Comparison of ENCODE assay signal across 25 mouse cellular contexts in genomic region chr8:22403235-22403634, GRCm38 (mm10). TPM values are rescaled to one million over a fixed set of nuclear protein-coding genes. Genes with fewer than 3 reads are reported as not detected.
A peak's percentile ranks its signal among the peaks of the same experiment; 100 is the strongest.
DNase-seq lines count a peak whose midpoint lies in the region; ATAC-seq and TF ChIP-seq lines count a peak whose summit lies in the region.
"Had no signal": no experiment of that assay in that cellular context is flagged by ENCODE, and none has a peak within 500 bp of the region (broad histone marks: within the 10 kb centered on the region; RNA-seq: fewer than 3 reads in every experiment).

No protein-coding gene starts in this region.

- in situ Hi-C loops in CH12.LX (cut with MboI; ENCODE audit: low pct_ligation_motif_present, low pct_unique_long_range_greater_than_20kb, low sequenced_read_pairs), result no loop called here

- no peak for TF ChIP-seq EP300 in heart, postnatal 0 days (IDR thresholded peaks at IDR 0.05; ENCODE audit: low read depth)
- TF ChIP-seq EP300 in CH12.LX (IDR thresholded peaks at IDR 0.05; ENCODE audit: low read length), result no peak

- ATAC-seq in heart, postnatal 0 days (ENCODE audit: insufficient read depth, low read depth), result no peak
- no peak for ATAC-seq in kidney, postnatal 0 days (replicated peaks; ENCODE audit: low FRiP score, low read depth)
- ATAC-seq in kidney, embryonic 16.5 days (ENCODE audit: low FRiP score, low TSS enrichment), result no peak
- ATAC-seq in frontal cortex, adult (ENCODE audit: low TSS enrichment), result no peak
- ATAC-seq: CD4-positive, CD25-positive, alpha-beta regulatory T cell, adult 4 months; forebrain, embryonic 13.5 days; forebrain, embryonic 16.5 days; Patski had no signal

- no peak overlapping the region for H3K27ac ChIP-seq in heart, postnatal 0 days (ENCODE audit: low read depth)
- no peak overlapping the region for H3K27ac ChIP-seq in kidney, postnatal 0 days
- no peak overlapping the region for H3K27ac ChIP-seq in kidney, embryonic 16.5 days (ENCODE audit: low read length)
- no peak overlapping the region for H3K27ac ChIP-seq in CH12.LX (ENCODE audit: insufficient read depth, low read depth)
- H3K27ac ChIP-seq: forebrain, embryonic 10.5 days; forebrain, embryonic 13.5 days; gastrocnemius, adult 2 months; heart, embryonic 15.5 days; hindbrain, embryonic 12.5 days; hindbrain, embryonic 15.5 days had no signal

- no peaks in the 10 kb centered on the region for H3K36me3 ChIP-seq in heart, postnatal 0 days (replicated peaks; ENCODE audit: control insufficient read depth, insufficient read depth, low read length)
- H3K36me3 ChIP-seq in kidney, postnatal 0 days (ENCODE audit: insufficient read depth, low read length), result no peaks in the 10 kb centered on the region
- H3K36me3 ChIP-seq in kidney, embryonic 16.5 days (ENCODE audit: insufficient read depth, low read length), result no peaks in the 10 kb centered on the region
- H3K36me3 ChIP-seq in CH12.LX (replicated peaks in 1 of 2; ENCODE audit: control insufficient read depth in 1 of 2, insufficient read depth in 1 of 2, low read length in 1 of 2), result peaks cover 0 to 13% of the 10 kb centered on the region in 2 experiments
- H3K36me3 ChIP-seq: forebrain, embryonic 10.5 days; heart, embryonic 12.5 days; heart, embryonic 15.5 days; hindbrain, embryonic 12.5 days; hindbrain, embryonic 15.5 days had no signal

- no peak overlapping the region for H3K9ac ChIP-seq in heart, postnatal 0 days (replicated peaks; ENCODE audit: low read depth, low read length)
- no peak overlapping the region for H3K9ac ChIP-seq in kidney, postnatal 0 days (ENCODE audit: low read depth, low read length)
- H3K9ac ChIP-seq in kidney, embryonic 16.5 days (replicated peaks; ENCODE audit: low read length), result no peak overlapping the region
- no peak overlapping the region for H3K9ac ChIP-seq in CH12.LX (ENCODE audit: insufficient read depth, low read depth)
- H3K9ac ChIP-seq: forebrain, embryonic 13.5 days; heart, embryonic 12.5 days; heart, embryonic 15.5 days; hindbrain, embryonic 12.5 days; hindbrain, embryonic 15.5 days had no signal

- no peak overlapping the region for H3K4me3 ChIP-seq in heart, postnatal 0 days (ENCODE audit: low read depth, low read length)
- H3K4me3 ChIP-seq in kidney, postnatal 0 days (replicated peaks; ENCODE audit: low read depth, low read length), result no peak overlapping the region
- no peak overlapping the region for H3K4me3 ChIP-seq in kidney, embryonic 16.5 days (ENCODE audit: low read length)
- H3K4me3 ChIP-seq in CH12.LX (replicated peaks in 1 of 3; ENCODE audit: low read depth in 2 of 3, low read length in 2 of 3, poor library complexity in 1 of 3), result no peak overlapping the region
- H3K4me3 ChIP-seq: forebrain, embryonic 10.5 days; forebrain, embryonic 13.5 days; gastrocnemius, adult 2 months; heart, embryonic 12.5 days; heart, embryonic 15.5 days; hindbrain, embryonic 12.5 days; hindbrain, embryonic 15.5 days had no signal

- 0 out of 2 replicates have a peak, but pooled peaks have one; percentile 1 for TF ChIP-seq CTCF in heart, postnatal 0 days (IDR thresholded peaks at IDR 0.05; ENCODE audit: low read depth)
- peak; percentile 29 for TF ChIP-seq CTCF in kidney, postnatal 0 days (IDR thresholded peaks at IDR 0.05; ENCODE audit: low read depth)
- peak in 1 of 2 experiments; percentile 36; a peak in 2 of 4 replicates for TF ChIP-seq CTCF in CH12.LX (conservative IDR thresholded peaks at IDR 0.05 in 1 of 2, IDR thresholded peaks at IDR 0.05 in 1 of 2; ENCODE audit: low read depth in 2 of 2, low read length in 2 of 2)

- peaks cover 6% of the 10 kb centered on the region; the same call in 1 of the 2 replicates for H3K4me1 ChIP-seq in heart, postnatal 0 days (ENCODE audit: control insufficient read depth, insufficient read depth)
- no peaks in the 10 kb centered on the region for H3K4me1 ChIP-seq in kidney, postnatal 0 days (replicated peaks; ENCODE audit: insufficient read depth, low read length)
- H3K4me1 ChIP-seq in kidney, embryonic 16.5 days (ENCODE audit: insufficient read depth, low read length), result peaks cover 5% of the 10 kb centered on the region; the same call in 1 of the 2 replicates
- peaks cover 0 to 11% of the 10 kb centered on the region in 2 experiments; a peak in 2 of 4 replicates for H3K4me1 ChIP-seq in CH12.LX (ENCODE audit: control insufficient read depth in 1 of 2, insufficient read depth in 2 of 2)
- H3K4me1 ChIP-seq: hindbrain, embryonic 15.5 days had no signal

- H3K4me2 ChIP-seq in heart, postnatal 0 days (ENCODE audit: low read depth, low read length), result no peak overlapping the region
- H3K4me2 ChIP-seq in kidney, postnatal 0 days (ENCODE audit: low read length), result no peak overlapping the region
- no peak overlapping the region for H3K4me2 ChIP-seq in kidney, embryonic 16.5 days (replicated peaks; ENCODE audit: low read depth, low read length)
- H3K4me2 ChIP-seq in CH12.LX (ENCODE audit: insufficient read depth, low read depth, poor library complexity, severe bottlenecking), result no peak overlapping the region
- H3K4me2 ChIP-seq: forebrain, embryonic 13.5 days; heart, embryonic 12.5 days; heart, embryonic 15.5 days; hindbrain, embryonic 12.5 days; hindbrain, embryonic 15.5 days had no signal

- peak; percentile 31 for TF ChIP-seq RAD21 in CH12.LX (IDR thresholded peaks at IDR 0.05; ENCODE audit: low read depth, low read length)

- WGBS in heart, postnatal 0 days, result 75% methylated on average over 2 of the region's 2 CpGs
- 89% methylated on average over 2 of the region's 2 CpGs for WGBS in kidney, postnatal 0 days
- WGBS in kidney, embryonic 16.5 days, result 80% methylated on average over 2 of the region's 2 CpGs

- no peaks in the 10 kb centered on the region for H3K9me3 ChIP-seq in heart, postnatal 0 days (replicated peaks; ENCODE audit: control insufficient read depth, low read length)
- H3K9me3 ChIP-seq in kidney, postnatal 0 days (replicated peaks; ENCODE audit: low read length), result no peaks in the 10 kb centered on the region
- no peaks in the 10 kb centered on the region for H3K9me3 ChIP-seq in kidney, embryonic 16.5 days (ENCODE audit: low read length)
- no peaks in the 10 kb centered on the region for H3K9me3 ChIP-seq in CH12.LX (replicated peaks; ENCODE audit: low read length)
- H3K9me3 ChIP-seq: forebrain, embryonic 10.5 days; forebrain, embryonic 13.5 days; heart, embryonic 12.5 days; heart, embryonic 15.5 days; hindbrain, embryonic 12.5 days; hindbrain, embryonic 15.5 days had no signal

- no peaks in the 10 kb centered on the region for H3K27me3 ChIP-seq in heart, postnatal 0 days (ENCODE audit: control insufficient read depth, insufficient read depth, low read length)
- no peaks in the 10 kb centered on the region for H3K27me3 ChIP-seq in kidney, postnatal 0 days (ENCODE audit: insufficient read depth, low read length)
- H3K27me3 ChIP-seq in kidney, embryonic 16.5 days (ENCODE audit: insufficient read depth, low read length), result 0 out of 2 replicates have a peak, but pooled peaks cover 2% of the 10 kb centered on the region
- H3K27me3 ChIP-seq in CH12.LX (replicated peaks), result no peaks in the 10 kb centered on the region
- H3K27me3 ChIP-seq: forebrain, embryonic 13.5 days; heart, embryonic 12.5 days; heart, embryonic 15.5 days; hindbrain, embryonic 12.5 days; hindbrain, embryonic 15.5 days; Patski had no signal

- no peaks in the 10 kb centered on the region for H3K79me2 ChIP-seq in CH12.LX (replicated peaks; ENCODE audit: control insufficient read depth, extremely low read depth, insufficient read depth, poor library complexity, severe bottlenecking)

- no peak for TF ChIP-seq POLR2A in CH12.LX (IDR thresholded peaks at IDR 0.05; ENCODE audit: low read depth, low read length)

- no peak for DNase-seq in heart, postnatal 0 days (ENCODE audit: low spot score)
- no peak for DNase-seq in heart, postnatal 36 days
- no peak for DNase-seq in kidney, postnatal 0 days (ENCODE audit: low spot score)
- DNase-seq in CH12.LX (ENCODE audit: extremely low read depth), result no peak
- no peak for DNase-seq in ovary, postnatal 14 days (ENCODE audit: low spot score)
- DNase-seq: adrenal gland, postnatal 10 days; adrenal gland, postnatal 36 days; cerebellum, adult 18-20 months; cerebellum, adult 9-10 months; cerebellum, postnatal 14 days; gastrocnemius, adult 2 months; gastrocnemius, postnatal 14 days; heart, adult 18-20 months; heart, postnatal 14 days had no signal

- dilution Hi-C loops in CH12.LX (cut with MboI; ENCODE audit: extremely low pct_ligation_motif_present, extremely low pct_unique_long_range_greater_than_20kb, low sequenced_read_pairs), result no loop called here

- intact Hi-C loops in heart, postnatal 36 days (cut with DNase I), result no loop called here

TF ChIP-seq in CH12.LX, 34 proteins besides CTCF, POLR2A, EP300 and RAD21:
- no peak for TF ChIP-seq BHLHE40 (IDR thresholded peaks at IDR 0.05; ENCODE audit: low read depth, low read length)
- no peak for TF ChIP-seq E2F4 (IDR thresholded peaks at IDR 0.05; ENCODE audit: insufficient replicate concordance, low read depth, low read length)
- TF ChIP-seq USF2 (conservative IDR thresholded peaks at IDR 0.05; ENCODE audit: low read depth, low read length), result no peak
- TF ChIP-seq CHD2 (IDR thresholded peaks at IDR 0.05; ENCODE audit: low read length), result no peak
- no peak for TF ChIP-seq JUN (IDR thresholded peaks at IDR 0.05; ENCODE audit: insufficient read depth, low read depth, low read length)
- TF ChIP-seq HCFC1 (IDR thresholded peaks at IDR 0.05; ENCODE audit: low read depth, low read length), result no peak

RNA-seq across cellular contexts. Expression of gene Slc25a15, which starts 4.8 kb away (rescaled TPM):
- total RNA-seq in heart, postnatal 0 days (2014; rRNA removed; ENCODE audit: low replicate concordance), result 7.9 and 8.3 TPM in 2 replicates
- polyA plus RNA-seq in heart, postnatal 0 days (2015; fragmentation: Nextera tagmentation; extraction: Ambion mirVana), result 9.7 and 10.8 TPM in 2 replicates
- 10 to 100 TPM; 13.0 to 13.8 TPM for total RNA-seq in heart, postnatal 36 days (2021)
- polyA plus RNA-seq in kidney, postnatal 0 days (2015; fragmentation: Nextera tagmentation; extraction: Ambion mirVana), result 23.8 and 27.3 TPM in 2 replicates
- 28.5 and 29.0 TPM in 2 replicates for polyA plus RNA-seq in kidney, embryonic 16.5 days (2015; fragmentation: Nextera tagmentation; extraction: Ambion mirVana)
- 10.3 and 12.1 TPM in 2 replicates for total RNA-seq in CH12.LX (2012; rRNA removed)
- total RNA-seq in CH12.LX (2014; rRNA removed), result 10.1 and 10.7 TPM in 2 replicates
- 5.6 and 6.4 TPM in 2 replicates for polyA plus RNA-seq in CH12.LX (2012; ENCODE audit: insufficient read length, low read depth)

RNA-seq across cellular contexts. Expression of gene Mrps31, which starts 7.9 kb away (rescaled TPM):
- total RNA-seq in heart, postnatal 0 days (2014; rRNA removed; ENCODE audit: low replicate concordance), result 21.7 and 27.3 TPM in 2 replicates
- polyA plus RNA-seq in heart, postnatal 0 days (2015; fragmentation: Nextera tagmentation; extraction: Ambion mirVana), result 67.9 and 72.5 TPM in 2 replicates
- total RNA-seq in heart, postnatal 36 days (2021), result 10 to 100 TPM; 55.7 to 57.1 TPM
- polyA plus RNA-seq in kidney, postnatal 0 days (2015; fragmentation: Nextera tagmentation; extraction: Ambion mirVana), result 48.4 and 49.4 TPM in 2 replicates
- 41.6 and 42.2 TPM in 2 replicates for polyA plus RNA-seq in kidney, embryonic 16.5 days (2015; fragmentation: Nextera tagmentation; extraction: Ambion mirVana)
- total RNA-seq in CH12.LX (2012; rRNA removed) (22.0 and 28.2 TPM in 2 replicates), CH12.LX (2014; rRNA removed) (53.7 and 67.4 TPM in 2 replicates)
- 30.0 and 31.1 TPM in 2 replicates for polyA plus RNA-seq in CH12.LX (2012; ENCODE audit: insufficient read length, low read depth)
